Mouse (Mus musculus) frontal cortex, postnatal 10 days (tissue): ENCODE measurements around the gene Cers5.

Experiments
- DNase-seq, 2 experiments: peaks; one replicate each; pipeline ENCODE4 v3.0.0; 2022; ENCODE audit warnings: low spot score in 2 of 2, mixed read lengths in 1 of 2

The Cers5 gene

DNA sequence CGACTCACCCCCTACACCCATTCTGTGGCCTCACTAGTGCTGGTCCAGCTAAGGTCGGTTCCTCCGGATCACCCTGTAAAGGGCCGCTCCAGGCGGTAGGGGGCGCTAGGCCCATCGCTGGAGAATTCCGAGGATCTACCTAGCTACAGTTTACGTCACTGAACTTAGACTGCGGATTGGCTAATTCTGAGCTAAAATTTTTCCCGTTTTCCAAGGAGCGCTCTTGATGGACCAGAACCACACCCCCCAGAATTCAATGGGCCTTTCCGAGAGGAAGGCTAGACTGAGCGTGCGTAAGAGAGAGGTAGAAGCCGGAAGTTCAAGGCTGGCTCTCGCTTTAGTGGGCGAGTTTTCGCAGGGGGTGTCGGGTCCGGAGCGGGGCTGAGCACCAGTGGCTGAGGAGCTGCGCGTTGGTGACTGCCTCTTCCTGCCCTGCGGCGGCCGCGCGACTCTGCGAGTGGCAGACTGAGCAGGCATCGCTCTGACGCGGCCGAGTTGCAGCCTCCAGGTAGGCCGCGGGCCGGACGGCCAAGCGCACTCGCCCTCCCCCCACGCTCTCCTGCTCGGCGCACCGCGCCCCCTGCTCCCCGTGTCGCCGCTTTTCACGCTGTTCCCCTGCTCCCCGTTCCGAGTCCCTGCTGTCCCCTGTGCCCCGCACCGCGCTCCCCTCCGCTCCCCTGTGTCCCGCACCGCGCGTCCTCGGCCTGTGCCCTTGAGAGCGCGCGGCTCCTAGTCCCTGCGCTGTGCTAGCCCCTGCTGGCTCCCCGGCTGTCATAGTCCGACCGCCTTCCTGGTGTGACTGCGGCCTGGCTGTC, 47.1 kb downstream of the Cers5 start, which contains the start of gene Cox14:
Cox14 (plus strand) TSS at position 278 of the 815 bp plus-strand sequence.
- DNase-seq = peak; percentile 92 to 97

DNA sequence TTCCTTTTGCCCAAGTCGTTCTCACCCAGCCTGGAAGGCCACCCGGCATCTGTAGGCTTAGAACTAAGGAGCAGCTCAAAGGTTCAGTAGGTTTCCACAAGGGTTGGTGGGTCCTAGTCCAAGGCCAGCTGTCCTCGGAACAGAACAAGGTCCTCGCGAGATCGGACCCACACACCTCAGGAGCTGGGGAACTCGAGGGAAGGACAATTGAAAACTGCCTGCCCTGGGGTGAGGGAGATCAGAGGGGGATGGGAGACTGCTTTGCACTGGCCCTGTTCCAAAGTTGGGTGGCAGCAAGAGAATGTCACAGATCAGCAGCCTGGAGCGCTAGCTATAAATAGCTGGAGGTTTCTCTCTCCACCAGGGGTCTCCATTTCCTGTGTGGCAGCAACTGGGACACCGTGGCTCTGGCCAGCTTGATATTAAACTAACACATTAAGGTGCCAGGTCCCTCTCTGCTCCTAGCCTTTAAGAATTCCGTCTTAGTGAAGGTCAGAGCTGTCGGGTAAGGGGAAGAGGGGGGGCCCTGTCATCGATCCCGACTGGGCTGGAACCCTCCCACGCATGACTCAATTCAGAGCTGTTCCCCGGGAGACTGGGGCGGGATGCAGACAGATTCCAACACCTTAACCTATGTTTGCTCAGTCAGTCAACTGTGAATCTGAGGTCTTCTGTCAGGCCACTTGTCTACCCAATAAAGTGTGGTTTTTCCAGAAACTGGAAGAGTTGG, 48.2 kb downstream of the Cers5 start:
- DNase-seq = peak; percentile 65 to 80

GRCm38 (mm10) chr15:99723515-99724291, 49.0 kb downstream of the Cers5 start:
- peak in 1 of 2 experiments; percentile 74 for DNase-seq

DNA sequence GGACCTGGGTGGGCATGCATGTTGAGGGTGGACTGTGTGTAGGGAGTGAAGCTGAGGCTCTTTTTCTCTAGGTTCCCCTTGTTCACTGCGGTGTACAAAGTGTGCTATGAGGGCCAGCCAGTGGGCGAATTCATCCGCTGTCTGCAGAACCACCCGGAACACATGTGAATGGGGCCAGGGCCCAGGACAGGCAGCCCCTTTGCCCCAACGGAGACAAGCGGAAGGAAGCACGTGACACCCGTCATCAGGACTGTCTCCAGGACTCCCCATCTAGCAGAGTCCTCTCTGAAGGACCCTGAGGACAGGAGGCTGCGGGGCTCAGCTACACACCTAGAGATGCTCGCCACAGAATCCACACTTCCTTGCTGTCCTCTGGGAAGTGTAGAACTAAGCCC, 49.6 kb downstream of the Cers5 start:
- no peak for DNase-seq

DNA sequence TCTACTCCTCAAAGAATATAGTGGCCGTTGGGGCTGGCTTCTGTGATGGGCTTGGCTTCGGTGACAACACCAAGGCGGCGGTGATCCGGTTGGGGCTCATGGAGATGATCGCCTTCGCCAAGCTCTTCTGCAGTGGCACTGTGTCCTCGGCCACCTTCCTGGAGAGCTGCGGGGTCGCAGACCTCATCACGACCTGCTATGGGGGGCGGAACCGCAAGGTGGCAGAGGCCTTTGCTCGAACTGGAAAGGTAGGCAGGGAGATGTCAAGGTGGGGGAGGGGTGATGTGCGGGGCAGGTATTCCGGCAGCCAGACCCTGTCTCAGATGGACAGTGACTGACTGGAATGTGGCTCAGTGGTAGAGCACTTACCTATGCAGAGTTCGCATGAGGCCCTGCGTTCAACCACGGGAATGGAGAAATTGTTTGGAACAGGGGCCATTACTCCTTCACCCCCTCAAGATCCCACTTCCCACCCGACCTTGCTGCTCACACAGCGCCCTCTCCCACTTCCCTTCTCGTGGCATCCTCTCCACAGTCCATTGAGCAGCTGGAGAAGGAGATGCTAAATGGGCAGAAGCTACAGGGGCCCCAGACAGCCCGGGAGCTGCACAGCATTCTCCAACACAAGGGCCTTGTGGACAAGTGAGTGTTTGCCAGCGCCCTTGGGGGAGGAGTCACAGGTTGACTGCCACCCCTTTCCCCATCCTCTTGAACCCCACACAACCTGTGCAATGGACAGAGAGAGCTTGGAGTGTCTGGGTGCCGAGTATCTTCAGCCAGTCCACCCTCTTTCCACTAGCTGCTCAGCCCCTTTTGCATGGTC, 50.6 kb downstream of the Cers5 start:
- no peak for DNase-seq

GRCm38 (mm10) chr15:99719865-99720264, 52.8 kb downstream of the Cers5 start:
- no peak for DNase-seq

- DNase-seq = no peak
Observed at GRCm38 (mm10) chr15:99718461-99719021, 54.1 kb downstream of the Cers5 start.

DNA sequence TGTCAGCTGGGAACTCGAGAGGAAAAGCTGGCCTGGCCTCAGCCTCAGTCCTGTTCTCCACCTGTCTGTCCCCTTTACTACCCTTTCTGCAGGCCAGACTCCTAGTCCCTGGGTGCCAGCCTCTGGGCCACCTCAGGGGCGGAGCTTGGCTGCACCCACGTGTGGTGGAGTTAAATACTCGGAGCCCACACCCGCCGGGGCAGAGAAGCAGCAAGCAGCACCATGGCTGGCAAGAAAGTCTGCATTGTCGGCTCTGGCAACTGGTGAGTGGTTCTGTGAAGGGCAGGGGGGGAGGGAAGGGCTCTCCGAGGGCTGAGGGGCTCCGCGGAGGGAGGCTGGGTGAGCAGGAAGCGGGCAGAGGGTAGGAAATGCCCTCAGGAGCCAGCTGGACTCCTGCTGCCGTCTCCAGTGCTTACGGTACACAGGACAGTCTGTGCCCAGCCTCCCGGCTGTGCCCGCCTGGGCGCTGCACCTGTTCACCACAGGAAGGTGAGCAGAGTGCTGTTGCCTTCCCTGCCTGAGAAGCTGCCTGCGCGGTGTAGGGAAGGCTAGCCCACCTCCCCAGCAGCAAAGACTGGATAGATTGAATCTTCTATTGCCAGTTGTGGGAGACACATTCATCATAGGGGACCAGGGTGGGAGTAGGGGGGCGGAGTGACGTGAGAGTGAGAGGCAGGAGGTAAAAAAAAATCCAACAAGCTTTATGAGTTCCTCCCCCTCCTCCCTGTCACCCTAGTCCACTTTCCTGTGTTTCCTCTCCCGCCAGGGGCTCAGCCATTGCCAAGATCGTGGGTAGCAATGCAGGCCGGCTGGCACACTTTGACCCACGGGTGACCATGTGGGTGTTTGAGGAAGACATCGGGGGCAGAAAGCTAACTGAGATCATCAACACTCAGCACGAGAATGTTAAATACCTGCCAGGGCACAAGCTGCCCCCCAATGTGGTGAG, 55.0 kb downstream of the Cers5 start, which contains the start of gene Gpd1:
Gpd1 (plus strand) TSS at position 130 of the 949 bp plus-strand sequence.
- peak in 1 of 2 experiments; percentile 66 for DNase-seq

DNA sequence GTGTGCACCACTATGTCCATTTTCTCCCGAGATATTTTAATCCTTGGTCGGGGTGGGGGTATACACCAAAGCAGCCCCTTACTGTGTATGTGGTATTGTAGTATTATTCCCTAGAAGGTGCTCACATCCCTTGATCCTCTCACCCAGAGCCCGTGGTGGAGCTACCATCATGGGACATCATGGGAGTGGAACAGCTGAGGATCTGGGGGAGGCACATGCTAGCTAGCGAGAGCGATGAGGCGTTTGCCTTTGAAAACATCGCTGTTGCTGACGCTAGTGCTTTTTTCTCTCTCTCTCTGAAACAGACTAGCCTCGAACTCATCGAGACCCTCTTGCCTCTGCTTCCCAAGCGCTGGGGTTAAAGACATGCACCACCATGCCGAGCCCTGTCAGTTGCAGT, 55.9 kb downstream of the Cers5 start:
- no peak for DNase-seq

DNA sequence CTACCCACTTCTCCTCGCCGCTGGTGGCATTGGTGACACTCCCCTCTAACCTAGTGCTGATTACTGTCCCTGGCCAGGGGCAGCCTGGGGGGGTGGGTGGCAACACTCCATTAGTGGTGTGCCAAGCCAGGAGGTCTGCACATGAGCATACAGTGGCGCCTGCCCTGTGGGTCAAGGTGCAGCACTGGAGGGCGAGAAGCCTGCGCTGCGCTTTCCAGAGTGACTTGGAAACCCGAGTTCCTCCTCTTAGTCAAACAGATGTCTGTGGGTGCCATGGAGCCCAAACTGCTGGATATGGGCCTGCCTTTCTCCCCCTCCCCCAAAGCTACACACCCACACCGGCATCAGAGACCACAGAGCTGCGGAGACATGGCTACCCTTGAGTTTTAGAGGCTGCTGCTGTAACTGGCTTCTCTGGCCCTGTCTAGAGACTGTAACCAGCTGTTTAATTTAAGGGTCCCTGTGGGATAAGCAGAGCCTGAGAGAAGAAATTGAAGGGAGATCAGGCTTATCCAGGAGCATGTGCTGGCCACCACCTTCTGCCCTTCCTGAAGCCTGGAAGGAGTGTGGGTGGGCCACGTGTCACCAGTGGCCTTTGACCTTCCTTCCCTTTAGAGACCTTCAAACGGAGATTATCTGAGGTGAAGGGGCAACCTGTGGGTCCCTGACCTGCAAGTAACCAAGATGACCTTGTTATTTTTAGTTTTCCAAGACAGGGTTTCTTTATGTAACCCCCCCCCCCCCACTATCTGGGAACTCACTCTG, 56.5 kb downstream of the Cers5 start:
- DNase-seq = no peak

GRCm38 (mm10) chr15:99715361-99715865, 57.3 kb downstream of the Cers5 start:
- peak in 1 of 2 experiments; percentile 61 for DNase-seq

DNA sequence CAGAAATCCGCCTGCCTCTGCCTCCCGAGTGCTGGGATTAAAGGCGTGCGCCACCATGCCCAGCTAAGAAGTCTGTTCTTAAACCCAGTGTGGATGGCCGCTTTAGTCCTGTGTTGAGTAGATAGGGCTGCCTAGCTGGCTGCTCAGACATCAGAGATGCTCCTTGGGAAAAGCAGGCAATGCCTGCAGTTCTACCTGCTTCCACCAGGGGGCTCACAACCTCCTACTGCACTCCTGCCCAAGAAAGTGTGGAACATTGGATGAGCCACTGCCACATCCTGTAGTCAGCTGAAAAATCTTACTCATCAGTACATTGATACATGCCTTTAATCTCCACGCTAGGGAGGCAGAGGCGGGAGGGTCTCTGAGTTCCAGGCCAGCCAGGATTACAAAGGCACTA, 57.8 kb downstream of the Cers5 start:
- DNase-seq = peak; percentile 76 to 82

GRCm38 (mm10) chr15:99714206-99714605, 58.5 kb downstream of the Cers5 start:
- DNase-seq = no peak

DNA sequence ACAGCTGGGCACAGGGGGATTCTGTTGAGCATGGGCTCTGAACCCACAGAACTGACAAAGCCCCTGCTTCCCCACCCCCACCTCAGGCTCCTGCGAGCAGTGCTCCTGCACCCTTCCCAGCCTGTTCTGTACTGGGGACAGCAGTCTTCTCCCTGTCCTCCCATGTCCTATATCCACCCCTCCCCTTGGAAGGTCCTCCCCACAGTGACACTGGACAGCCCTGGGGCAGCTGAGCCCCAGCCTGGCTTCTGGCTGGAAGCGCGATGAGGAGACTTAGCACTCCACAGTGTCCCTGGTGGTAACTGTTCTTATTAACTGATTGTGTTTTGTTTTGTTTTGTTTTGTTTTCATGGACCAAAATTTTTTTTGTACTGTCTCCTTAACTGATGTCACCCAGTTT, 59.1 kb downstream of the Cers5 start:
- no peak for DNase-seq

DNA sequence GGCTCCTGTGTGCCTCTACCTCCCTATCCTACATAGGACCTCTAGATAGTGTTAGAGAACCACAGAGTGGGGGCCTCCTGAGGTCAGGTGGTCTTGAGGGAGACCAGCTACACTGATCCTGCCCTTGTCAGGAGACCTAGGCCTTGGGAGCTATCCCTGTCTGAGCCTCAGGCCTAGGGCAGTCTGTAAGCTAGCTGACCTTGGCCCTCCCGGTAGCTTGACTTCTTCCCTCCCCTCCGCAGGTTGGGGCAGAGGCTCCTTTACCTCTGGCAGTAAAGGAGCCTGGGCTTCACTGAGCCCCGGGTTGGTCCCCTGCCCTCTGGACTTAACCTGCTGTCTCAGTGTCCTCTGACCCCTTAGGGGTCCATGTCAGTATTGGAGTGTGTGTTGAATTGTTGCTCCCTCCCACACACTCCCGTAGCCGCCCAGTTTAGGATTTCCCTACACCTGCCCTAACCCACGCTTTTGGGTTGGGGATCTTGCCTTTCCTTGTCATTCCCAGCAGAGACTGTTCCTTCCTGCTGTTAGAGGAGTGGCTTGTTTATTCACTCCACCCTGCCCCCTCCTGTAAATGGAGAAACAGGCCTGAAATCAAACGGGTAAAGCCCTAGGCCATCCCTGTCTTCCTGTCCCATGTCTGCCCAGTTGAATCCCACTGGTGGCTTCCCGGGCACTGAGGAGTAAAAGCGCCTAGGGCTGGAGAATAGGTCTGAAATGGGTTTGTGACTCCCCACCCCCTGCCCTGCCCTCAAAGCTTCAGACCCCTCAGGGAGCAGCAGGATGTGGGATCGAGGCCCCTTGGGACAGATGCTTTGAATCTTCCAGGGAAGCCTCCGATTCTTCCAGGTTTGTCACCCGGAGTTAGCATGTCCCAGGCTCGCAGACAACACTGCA, 59.8 kb downstream of the Cers5 start:
- DNase-seq = no peak

GRCm38 (mm10) chr15:99711491-99711890, 61.2 kb downstream of the Cers5 start:
- no peak for DNase-seq
